Mouse (Mus musculus) embryonic facial prominence, embryonic 12.5 days (tissue): ENCODE measurements around the gene Ptprn. TPM values are rescaled to one million over a fixed set of nuclear protein-coding genes. Genes with fewer than 3 reads are reported as not detected.

Experiments
- ATAC-seq: fragments of 200-750 bp; cut with Nextera tagmentation; 2 replicates; pipeline ENCODE4 v1.8.0; 2017; ENCODE audit not compliant: insufficient number of reproducible peaks, insufficient read depth, low FRiP score, low TSS enrichment
- H3K27ac ChIP-seq: fragments of 300-500 bp; sonication (generic); 2 replicates; pipeline ENCODE4 v1.5.1; 2016; ENCODE audit warnings: mild to moderate bottlenecking
- H3K27me3 ChIP-seq: fragments of 300-500 bp; sonication (generic); 2 replicates; pipeline ENCODE4 v1.6.1; 2016; ENCODE audit warnings: mild to moderate bottlenecking, moderate library complexity
- H3K36me3 ChIP-seq: fragments of 300-500 bp; sonication (generic); 2 replicates; pipeline ENCODE4 v1.6.1; 2016; ENCODE audit warnings: mild to moderate bottlenecking
- H3K4me1 ChIP-seq: fragments of 300-500 bp; sonication (generic); 2 replicates; pipeline ENCODE4 v1.6.1; 2016
- H3K4me2 ChIP-seq: fragments of 300-500 bp; sonication (generic); replicated peaks from 2 replicates; pipeline ENCODE4 v1.6.1; 2016; ENCODE audit warnings: mild to moderate bottlenecking, moderate library complexity
- H3K4me3 ChIP-seq: fragments of 300-500 bp; sonication (generic); 2 replicates; pipeline ENCODE4 v1.5.1; 2016; ENCODE audit warnings: mild to moderate bottlenecking
- H3K9ac ChIP-seq: fragments of 300-500 bp; sonication (generic); 2 replicates; pipeline ENCODE4 v1.6.1; 2016; ENCODE audit warnings: mild to moderate bottlenecking, moderate library complexity
- H3K9me3 ChIP-seq: fragments of 300-500 bp; sonication (generic); 2 replicates; pipeline ENCODE4 v1.6.1; 2016; ENCODE audit warnings: mild to moderate bottlenecking, moderate library complexity
- WGBS: fragments of 180-500 bp; shearing (Covaris S2); methylation state at CpG from one replicate; pipeline ENCODE4 v1.1.7; 2016; 5-methylcytosine and 5-hydroxymethylcytosine counted together
- polyA plus RNA-seq: library from polyadenylated mRNA; unstranded; fragments of >200 nt; fragmentation: Nextera tagmentation; extraction: Ambion mirVana; gene quantifications from 2 replicates; pipeline ENCODE4 v1.2.1, GENCODE M21; 2016

Gene Ptprn
- polyA plus RNA-seq, 1 experiment from 2014 or later, result 2.0 TPM

DNA sequence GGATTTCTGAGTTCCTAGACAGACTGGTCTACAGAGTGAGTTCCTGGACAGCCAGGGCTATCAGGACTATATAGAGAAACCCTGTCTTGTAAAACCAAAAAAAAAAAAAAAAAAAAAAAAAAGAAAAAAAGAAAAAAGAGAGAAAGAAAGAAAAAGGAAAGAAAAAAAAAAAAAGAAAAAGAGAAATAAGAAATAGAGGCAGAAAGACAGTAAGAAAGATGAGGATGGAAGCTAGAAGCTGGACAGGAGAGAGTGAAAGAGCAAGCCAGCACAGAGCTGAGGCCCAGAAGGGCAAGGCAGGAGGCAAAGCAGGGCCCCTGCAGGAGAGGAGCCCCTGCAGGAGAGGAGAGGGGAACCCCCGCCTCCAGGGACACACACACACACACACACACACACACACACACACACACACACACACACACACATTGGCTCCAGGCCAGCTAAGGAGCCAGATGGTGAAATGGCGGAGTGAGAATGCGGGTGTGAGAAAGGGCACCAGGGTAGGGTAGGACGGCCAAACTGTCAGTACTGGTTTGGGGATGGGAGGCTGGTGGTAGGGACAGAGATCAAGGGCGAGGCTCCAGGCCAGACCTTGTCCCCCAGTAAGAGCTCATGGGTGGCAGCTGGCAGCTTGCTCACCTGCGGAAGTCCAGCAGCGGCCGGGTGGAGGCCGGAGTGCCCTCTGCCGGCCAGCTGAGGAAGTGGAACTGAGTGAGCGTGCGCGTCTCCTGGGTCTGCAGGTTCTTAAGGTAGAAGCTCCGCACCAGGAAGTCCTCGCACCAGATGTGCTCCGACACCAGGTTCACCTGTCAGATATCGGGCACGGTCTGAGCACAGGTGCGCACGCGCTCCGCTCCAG is 13.0 kb downstream of the Ptprn start:
- Histone ChIP-seq H3K9ac (no peak overlapping the region), H3K4me3 (0 out of 2 replicates have a peak overlapping the region, but pooled peaks have one; percentile 13), H3K4me2 (peak overlapping the region; percentile 47), H3K9me3 (no peaks in the 10 kb centered on the region), H3K27ac (no peak overlapping the region), H3K27me3 (0 out of 2 replicates have a peak, but pooled peaks cover 4% of the 10 kb centered on the region), H3K4me1 (peaks cover 20% of the 10 kb centered on the region; the same call in 1 of the 2 replicates), H3K36me3 (no peaks in the 10 kb centered on the region)
- no peak for ATAC-seq
- WGBS, result 4% methylated on average over 21 of the region's 22 CpGs

- WGBS, result 52% methylated on average over 3 of the region's 3 CpGs
- no peak overlapping the region for H3K9ac ChIP-seq
- H3K4me1 ChIP-seq, result peaks cover 20% of the 10 kb centered on the region; the same call in 1 of the 2 replicates
- no peaks in the 10 kb centered on the region for H3K9me3 ChIP-seq
- 0 out of 2 replicates have a peak, but pooled peaks cover 4% of the 10 kb centered on the region for H3K27me3 ChIP-seq
- ATAC-seq, result no peak
- H3K4me3 ChIP-seq, result no peak overlapping the region
- H3K4me2 ChIP-seq, result no peak overlapping the region
- H3K27ac ChIP-seq, result no peak overlapping the region
- no peaks in the 10 kb centered on the region for H3K36me3 ChIP-seq
These were observed 13.8 kb downstream of the Ptprn start for GRCm38 (mm10) chr1:75250498-75250897.

- Histone ChIP-seq H3K4me3 (no peak overlapping the region), H3K36me3 (0 out of 2 replicates have a peak, but pooled peaks cover 8% of the 10 kb centered on the region), H3K4me1 (peaks cover 20% of the 10 kb centered on the region; the same call in 1 of the 2 replicates), H3K9me3 (no peaks in the 10 kb centered on the region), H3K27ac (no peak overlapping the region), H3K27me3 (0 out of 2 replicates have a peak, but pooled peaks cover 4% of the 10 kb centered on the region), H3K9ac (no peak overlapping the region), H3K4me2 (no peak overlapping the region)
- 44% methylated on average over 9 of the region's 9 CpGs for WGBS
- ATAC-seq, result no peak
These were observed 16.1 kb downstream of the Ptprn start for GRCm38 (mm10) chr1:75248041-75248772.

- H3K9me3 ChIP-seq, result no peaks in the 10 kb centered on the region
- H3K27ac ChIP-seq, result no peak overlapping the region
- peaks cover 20% of the 10 kb centered on the region; the same call in 1 of the 2 replicates for H3K4me1 ChIP-seq
- H3K36me3 ChIP-seq, result 0 out of 2 replicates have a peak, but pooled peaks cover 12% of the 10 kb centered on the region
- 0 out of 2 replicates have a peak, but pooled peaks cover 2% of the 10 kb centered on the region for H3K27me3 ChIP-seq
- H3K4me2 ChIP-seq, result no peak overlapping the region
- WGBS, result 76% methylated on average over 16 of the region's 16 CpGs
- H3K9ac ChIP-seq, result no peak overlapping the region
- no peak overlapping the region for H3K4me3 ChIP-seq
- no peak for ATAC-seq
These were observed 17.0 kb downstream of the Ptprn start for GRCm38 (mm10) chr1:75247071-75247930.

- ATAC-seq, result no peak
- Histone ChIP-seq H3K9me3 (no peaks in the 10 kb centered on the region), H3K9ac (no peak overlapping the region), H3K4me1 (peaks cover 9% of the 10 kb centered on the region; the same call in 1 of the 2 replicates), H3K27me3 (no peaks in the 10 kb centered on the region), H3K4me3 (no peak overlapping the region), H3K36me3 (peaks cover 28% of the 10 kb centered on the region; the same call in 1 of the 2 replicates), H3K4me2 (no peak overlapping the region), H3K27ac (no peak overlapping the region)
- 15% methylated on average over 4 of the region's 4 CpGs for WGBS
These were observed 19.5 kb downstream of the Ptprn start for GRCm38 (mm10) chr1:75244836-75245235.

- Histone ChIP-seq H3K27ac (no peak overlapping the region), H3K4me2 (no peak overlapping the region), H3K4me3 (no peak overlapping the region), H3K36me3 (peaks cover 31% of the 10 kb centered on the region; the same call in 1 of the 2 replicates), H3K27me3 (no peaks in the 10 kb centered on the region), H3K9ac (no peak overlapping the region), H3K9me3 (no peaks in the 10 kb centered on the region), H3K4me1 (peaks cover 9% of the 10 kb centered on the region; the same call in 1 of the 2 replicates)
- no peak for ATAC-seq
- 89% methylated on average over 12 of the region's 12 CpGs for WGBS
These were observed 20.0 kb downstream of the Ptprn start for GRCm38 (mm10) chr1:75244175-75244826.

- Histone ChIP-seq H3K36me3 (peaks cover 31% of the 10 kb centered on the region; the same call in 1 of the 2 replicates), H3K9me3 (no peaks in the 10 kb centered on the region)
- WGBS, result 90% methylated on average over 14 of the region's 14 CpGs
These were observed 20.9 kb downstream of the Ptprn start for GRCm38 (mm10) chr1:75243411-75243810.

GRCm38 (mm10) chr1:75239591-75239990 is 24.7 kb downstream of the Ptprn start:
- 87% methylated on average over 10 of the region's 10 CpGs for WGBS
- H3K27me3 ChIP-seq, result no peaks in the 10 kb centered on the region
- peaks cover 31% of the 10 kb centered on the region; the same call in 1 of the 2 replicates for H3K36me3 ChIP-seq
- no peak overlapping the region for H3K9ac ChIP-seq
- H3K4me2 ChIP-seq, result no peak overlapping the region
- H3K27ac ChIP-seq, result no peak overlapping the region
- H3K4me1 ChIP-seq, result peaks cover 10% of the 10 kb centered on the region; the same call in 1 of the 2 replicates
- no peaks in the 10 kb centered on the region for H3K9me3 ChIP-seq
- H3K4me3 ChIP-seq, result no peak overlapping the region
- ATAC-seq, result no peak

More at GRCm38 (mm10) chr1:75243411-75243810, 20.9 kb downstream of the Ptprn start:
- Histone ChIP-seq H3K27ac (no peak overlapping the region), H3K4me3 (no peak overlapping the region), H3K27me3 (no peaks in the 10 kb centered on the region), H3K4me1 (peaks cover 9% of the 10 kb centered on the region; the same call in 1 of the 2 replicates), H3K4me2 (no peak overlapping the region), H3K9ac (no peak overlapping the region; the same call in 1 of the 2 replicates)
- no peak for ATAC-seq

GRCm38 (mm10) chr1:75236117-75237050 is 27.9 kb downstream of the Ptprn start, which contains the start of gene Dnajb2:
Gene Dnajb2, plus strand, starts transcription at chr1:75236406.
- H3K9ac ChIP-seq, result peak within 1 kb of the TSS; percentile 75
- H3K27me3 ChIP-seq, result no peaks in the 10 kb centered on the region
- peak within 1 kb of the TSS; percentile 90 for H3K4me2 ChIP-seq
- under 1% methylated on average over 64 of the region's 64 CpGs for WGBS
- H3K4me1 ChIP-seq, result peaks cover 10% of the 10 kb centered on the region; the same call in 1 of the 2 replicates
- ATAC-seq, result peak; percentile 87
- peak within 1 kb of the TSS; percentile 69 for H3K4me3 ChIP-seq
- H3K27ac ChIP-seq, result peak within 1 kb of the TSS; percentile 79
- peaks cover 14% of the 10 kb centered on the region; the same call in 1 of the 2 replicates for H3K36me3 ChIP-seq
- no peaks in the 10 kb centered on the region for H3K9me3 ChIP-seq
